28 mouse cellular contexts compared by ENCODE assay signal in genomic region chr11:88745306-88745705, GRCm38 (mm10). TPM values are rescaled to one million over a fixed set of nuclear protein-coding genes. Genes with fewer than 3 reads are reported as not detected.
DNase-seq lines count a peak whose midpoint lies in the region; ATAC-seq lines count a peak whose summit lies in the region.
"Had no signal": no experiment of that assay in that cellular context is flagged by ENCODE, and none has a peak within 500 bp of the region (broad histone marks: within the 10 kb centered on the region; RNA-seq: fewer than 3 reads in every experiment).

No protein-coding gene starts in this region.

- WGBS in midbrain, embryonic 10.5 days: 88% methylated on average over 12 of the region's 12 CpGs
- 86% methylated on average over 12 of the region's 12 CpGs for WGBS in midbrain, embryonic 15.5 days

- H3K4me1 ChIP-seq in midbrain, embryonic 10.5 days: peaks cover 4% of the 10 kb centered on the region; the same call in 1 of the 2 replicates
- H3K4me1 ChIP-seq in midbrain, embryonic 15.5 days: no peaks in the 10 kb centered on the region
- H3K4me1 ChIP-seq: heart, embryonic 12.5 days; heart, embryonic 15.5 days; hindbrain, embryonic 10.5 days; hindbrain, embryonic 13.5 days; intestine, embryonic 15.5 days had no signal

- H3K9ac ChIP-seq in midbrain, embryonic 15.5 days: no peak overlapping the region
- H3K9ac ChIP-seq: forebrain, embryonic 13.5 days; heart, embryonic 12.5 days; heart, embryonic 15.5 days; hindbrain, embryonic 13.5 days; intestine, embryonic 15.5 days had no signal

- no peak overlapping the region for H3K4me2 ChIP-seq in midbrain, embryonic 15.5 days
- H3K4me2 ChIP-seq: forebrain, embryonic 13.5 days; heart, embryonic 12.5 days; heart, embryonic 15.5 days; hindbrain, embryonic 13.5 days; intestine, embryonic 15.5 days had no signal

- no peak overlapping the region for H3K4me3 ChIP-seq in midbrain, embryonic 10.5 days
- no peak overlapping the region for H3K4me3 ChIP-seq in midbrain, embryonic 15.5 days
- H3K4me3 ChIP-seq: forebrain, embryonic 10.5 days; forebrain, embryonic 13.5 days; heart, adult 2 months; heart, embryonic 12.5 days; heart, embryonic 15.5 days; hindbrain, embryonic 10.5 days; hindbrain, embryonic 13.5 days; intestine, embryonic 15.5 days had no signal

- peak; percentile 37 for DNase-seq in adrenal gland, adult 2 months
- no peak for DNase-seq in adrenal gland, postnatal 4 days (ENCODE audit: low spot score in 2 of 2)
- no peak for DNase-seq in midbrain, embryonic 10.5 days (ENCODE audit: low spot score)
- peak; percentile 21 for DNase-seq in adrenal gland, postnatal 14 days
- DNase-seq in cerebellum, postnatal 25 days: no peak
- DNase-seq: B cell, adult 2 months; cerebellum, adult 11-12 months; cerebellum, adult 8-10 months; cerebellum, postnatal 10 days; gastrocnemius, postnatal 10 days; gastrocnemius, postnatal 36 days; heart, adult 2 months; heart, postnatal 10 days; heart, postnatal 36 days; kidney, adult 11 months had no signal

- 0 out of 2 replicates have a peak overlapping the region, but pooled peaks have one; percentile 33 for H3K27ac ChIP-seq in midbrain, embryonic 10.5 days (replicated peaks)
- H3K27ac ChIP-seq in midbrain, embryonic 15.5 days: no peak overlapping the region
- H3K27ac ChIP-seq: forebrain, embryonic 10.5 days; forebrain, embryonic 13.5 days; heart, adult 2 months; heart, embryonic 15.5 days; hindbrain, embryonic 10.5 days; hindbrain, embryonic 13.5 days; intestine, embryonic 15.5 days had no signal

- H3K27me3 ChIP-seq in midbrain, embryonic 10.5 days (ENCODE audit: low read depth, poor library complexity, severe bottlenecking): no peaks in the 10 kb centered on the region
- H3K27me3 ChIP-seq in midbrain, embryonic 15.5 days (replicated peaks): no peaks in the 10 kb centered on the region
- H3K27me3 ChIP-seq: CH12.LX; forebrain, embryonic 13.5 days; heart, embryonic 12.5 days; heart, embryonic 15.5 days; hindbrain, embryonic 13.5 days; intestine, embryonic 15.5 days; Patski had no signal

- no peaks in the 10 kb centered on the region for H3K9me3 ChIP-seq in midbrain, embryonic 10.5 days (replicated peaks)
- no peaks in the 10 kb centered on the region for H3K9me3 ChIP-seq in midbrain, embryonic 15.5 days
- H3K9me3 ChIP-seq: forebrain, embryonic 10.5 days; forebrain, embryonic 13.5 days; G1E; heart, embryonic 15.5 days; hindbrain, embryonic 10.5 days; hindbrain, embryonic 13.5 days; intestine, embryonic 15.5 days had no signal

- H3K36me3 ChIP-seq in midbrain, embryonic 10.5 days: no peaks in the 10 kb centered on the region
- no peaks in the 10 kb centered on the region for H3K36me3 ChIP-seq in midbrain, embryonic 15.5 days (replicated peaks)
- H3K36me3 ChIP-seq: forebrain, embryonic 10.5 days; G1E; heart, embryonic 12.5 days; heart, embryonic 15.5 days; hindbrain, embryonic 10.5 days; hindbrain, embryonic 13.5 days; intestine, embryonic 15.5 days had no signal

- no peak for ATAC-seq in midbrain, embryonic 15.5 days (replicated peaks)
- ATAC-seq: forebrain, embryonic 13.5 days; forebrain, embryonic 16.5 days; hindbrain, embryonic 16.5 days; intestine, embryonic 15.5 days; Patski had no signal

RNA-seq across cellular contexts. Expression of gene Msi2, which starts 27.0 kb away (rescaled TPM):
- 100 to 1,000 TPM; 205 to 214 TPM for total RNA-seq in adrenal gland, adult 2 months (2021)
- 39.1 and 40.3 TPM in 2 replicates for polyA plus RNA-seq in adrenal gland, adult 2 months (2012; rRNA removed)
- total RNA-seq in adrenal gland, postnatal 4 days (2021): 100 to 1,000 TPM; 200 to 212 TPM
- 25.3 and 30.5 TPM in 2 replicates for polyA plus RNA-seq in midbrain, embryonic 10.5 days (2016; fragmentation: Nextera tagmentation; extraction: Ambion mirVana)
- polyA plus RNA-seq in midbrain, embryonic 15.5 days (2015; fragmentation: Nextera tagmentation; extraction: Ambion mirVana): 32.0 and 33.6 TPM in 2 replicates
- total RNA-seq in adrenal gland, postnatal 14 days (2021): 181 and 193 TPM in 2 replicates

Comparison
In these comparisons a context has a peak if more than half of its experiments do, and no peak if none do; other contexts are left out.
1. DNase-seq: peak in adrenal gland, adult 2 months (single experiment) and adrenal gland, postnatal 14 days (single experiment); none in adrenal gland, postnatal 4 days (0 of 2), midbrain, embryonic 10.5 days (single experiment) and cerebellum, postnatal 25 days (0 of 2).